ENCODE assay signal across 23 mouse cellular contexts in genomic region chr7:119852494-119852893, GRCm38 (mm10). TPM values are rescaled to one million over a fixed set of nuclear protein-coding genes. Genes with fewer than 3 reads are reported as not detected.
A peak's percentile ranks its signal among the peaks of the same experiment; 100 is the strongest.
DNase-seq lines count a peak whose midpoint lies in the region; ATAC-seq and TF ChIP-seq lines count a peak whose summit lies in the region.
"Had no signal": no experiment of that assay in that cellular context is flagged by ENCODE, and none has a peak within 500 bp of the region (broad histone marks: within the 10 kb centered on the region; RNA-seq: fewer than 3 reads in every experiment).

No protein-coding gene starts in this region.

- H3ac ChIP-seq in C2C12 (ENCODE audit: control insufficient read depth, insufficient read length, low read depth) = no peak overlapping the region
- H3ac ChIP-seq in myocyte (ENCODE audit: control insufficient read depth, insufficient read length) = no peak overlapping the region

- DNase-seq in kidney, adult 2 months = no peak
- DNase-seq in kidney, adult 9 months = no peak
- no peak for DNase-seq in hindbrain, embryonic 11.5 days (ENCODE audit: low spot score)
- DNase-seq: adrenal gland, adult 8-10 months; adrenal gland, postnatal 14 days; adrenal gland, postnatal 36 days; cerebellum, adult 11-12 months; cerebellum, adult 2 months; cerebellum, adult 9-10 months; cerebellum, postnatal 10 days; cerebellum, postnatal 25 days; forebrain, postnatal 0 days had no signal

- H3K79me2 ChIP-seq in C2C12 (ENCODE audit: control insufficient read depth, insufficient read depth) (no peaks in the 10 kb centered on the region), myocyte (ENCODE audit: control insufficient read depth, insufficient read depth) (no peaks in the 10 kb centered on the region)

- peaks cover 12% of the 10 kb centered on the region; the same call in 1 of the 2 replicates for H3K4me1 ChIP-seq in kidney, adult 2 months (ENCODE audit: control insufficient read depth, insufficient read depth, low read length)
- no peaks in the 10 kb centered on the region for H3K4me1 ChIP-seq in hindbrain, embryonic 11.5 days (replicated peaks; ENCODE audit: control insufficient read depth, insufficient read depth, low read length)
- H3K4me1 ChIP-seq: embryonic facial prominence, embryonic 10.5 days; embryonic facial prominence, embryonic 12.5 days; forebrain, embryonic 13.5 days; forebrain, embryonic 15.5 days had no signal

- H3K9me3 ChIP-seq in hindbrain, embryonic 11.5 days (ENCODE audit: control insufficient read depth, low read length) = no peaks in the 10 kb centered on the region
- H3K9me3 ChIP-seq: embryonic facial prominence, embryonic 10.5 days; embryonic facial prominence, embryonic 12.5 days; forebrain, embryonic 13.5 days; forebrain, embryonic 15.5 days; G1E had no signal

- H3K9ac ChIP-seq in hindbrain, embryonic 11.5 days (ENCODE audit: low read depth, low read length) = no peak overlapping the region
- H3K9ac ChIP-seq: embryonic facial prominence, embryonic 12.5 days; forebrain, embryonic 13.5 days; forebrain, embryonic 15.5 days; forebrain, postnatal 0 days had no signal

- no peak for TF ChIP-seq POLR2A in kidney, adult 2 months (IDR thresholded peaks at IDR 0.05; ENCODE audit: low read depth, low read length)
- no peak for TF ChIP-seq POLR2A in myocyte (IDR thresholded peaks at IDR 0.05; ENCODE audit: insufficient read length, low read depth)

- no peak for TF ChIP-seq CTCF in kidney, adult 2 months (conservative IDR thresholded peaks at IDR 0.05; ENCODE audit: insufficient read depth, insufficient read length, low read depth, low read length)
- no peak for TF ChIP-seq CTCF in C2C12 (IDR thresholded peaks at IDR 0.05; ENCODE audit: control insufficient read depth, insufficient read depth, insufficient read length)

- H3K4me3 ChIP-seq in kidney, adult 2 months (ENCODE audit: insufficient read depth, low read depth, low read length) = no peak overlapping the region
- H3K4me3 ChIP-seq in C2C12 (ENCODE audit: insufficient read depth, poor library complexity, severe bottlenecking) (no peak overlapping the region), myocyte (no peak overlapping the region)
- H3K4me3 ChIP-seq in hindbrain, embryonic 11.5 days (ENCODE audit: low read depth, low read length) = no peak overlapping the region
- H3K4me3 ChIP-seq: embryonic facial prominence, embryonic 10.5 days; embryonic facial prominence, embryonic 12.5 days; forebrain, embryonic 13.5 days; forebrain, embryonic 15.5 days had no signal

- H3K4me2 ChIP-seq in myocyte (ENCODE audit: low read depth) = no peak overlapping the region
- no peak overlapping the region for H3K4me2 ChIP-seq in hindbrain, embryonic 11.5 days (replicated peaks; ENCODE audit: low read depth, low read length)
- H3K4me2 ChIP-seq: embryonic facial prominence, embryonic 12.5 days; forebrain, embryonic 13.5 days; forebrain, embryonic 15.5 days had no signal

- no peaks in the 10 kb centered on the region for H3K27me3 ChIP-seq in kidney, adult 2 months (replicated peaks; ENCODE audit: control insufficient read depth, insufficient read depth, low read length)
- H3K27me3 ChIP-seq in C2C12 (ENCODE audit: control insufficient read depth, insufficient read depth, insufficient read length) (no peaks in the 10 kb centered on the region), myocyte (ENCODE audit: control insufficient read depth, insufficient read depth, insufficient read length) (no peaks in the 10 kb centered on the region)
- H3K27me3 ChIP-seq in hindbrain, embryonic 11.5 days (ENCODE audit: control insufficient read depth, insufficient read depth, low read length) = no peaks in the 10 kb centered on the region
- H3K27me3 ChIP-seq: CH12.LX; embryonic facial prominence, embryonic 12.5 days; forebrain, embryonic 13.5 days; forebrain, embryonic 15.5 days; Patski had no signal

- H3K36me3 ChIP-seq in kidney, adult 2 months (ENCODE audit: control insufficient read depth, insufficient read depth, low read length) = no peaks in the 10 kb centered on the region; the same call in none of the 2 replicates
- H3K36me3 ChIP-seq in C2C12 (ENCODE audit: control insufficient read depth, insufficient read depth) (peaks cover 16% of the 10 kb centered on the region), myocyte (ENCODE audit: control insufficient read depth, insufficient read depth) (peaks cover 11% of the 10 kb centered on the region)
- H3K36me3 ChIP-seq in hindbrain, embryonic 11.5 days (ENCODE audit: control insufficient read depth, insufficient read depth, low read length) = no peaks in the 10 kb centered on the region; the same call in 1 of the 2 replicates

- H3K79me3 ChIP-seq in C2C12 (ENCODE audit: low read depth) = no peaks in the 10 kb centered on the region

- H3K27ac ChIP-seq in kidney, adult 2 months (ENCODE audit: insufficient read depth, low read depth, low read length) = peak overlapping the region; percentile 56
- H3K27ac ChIP-seq in hindbrain, embryonic 11.5 days (ENCODE audit: low read depth, low read length) = no peak overlapping the region
- H3K27ac ChIP-seq: embryonic facial prominence, embryonic 10.5 days; embryonic facial prominence, embryonic 12.5 days; forebrain, embryonic 13.5 days; forebrain, embryonic 15.5 days had no signal

- ATAC-seq in hindbrain, embryonic 11.5 days (ENCODE audit: low FRiP score) = no peak
- ATAC-seq: activated CD4-positive, CD25-positive, alpha-beta regulatory T cell, adult 4 months; CD4-positive, CD25-positive, alpha-beta regulatory T cell, adult 4 months; forebrain, embryonic 13.5 days; forebrain, embryonic 15.5 days; forebrain, postnatal 0 days; Patski had no signal

TF ChIP-seq in C2C12, 6 proteins besides CTCF, POLR2A, EP300 and RAD21:
- no peak for TF ChIP-seq USF1 (IDR thresholded peaks at IDR 0.05; ENCODE audit: low read depth)
- peak; percentile 33 for TF ChIP-seq MYOD1 (IDR thresholded peaks at IDR 0.05; ENCODE audit: control insufficient read depth, insufficient read length, low read depth)
TF ChIP-seq in C2C12: peak in this region for 1.

TF ChIP-seq in myocyte, 11 proteins besides CTCF, POLR2A, EP300 and RAD21:
- TF ChIP-seq TCF12 (IDR thresholded peaks at IDR 0.05; ENCODE audit: insufficient read depth, poor library complexity, severe bottlenecking) = peak; percentile 66
- no peak for TF ChIP-seq REST (IDR thresholded peaks at IDR 0.05; ENCODE audit: insufficient read depth, insufficient read length)
- no peak for TF ChIP-seq USF1 (IDR thresholded peaks at IDR 0.05; ENCODE audit: low read depth)
- TF ChIP-seq MYOG (IDR thresholded peaks at IDR 0.05; ENCODE audit: control insufficient read depth in 1 of 3, insufficient read depth in 1 of 3, insufficient read length in 2 of 3, low read depth in 2 of 3) = peak in 2 of 3 experiments; percentile 27 to 76
- no peak for TF ChIP-seq MAX (IDR thresholded peaks at IDR 0.05; ENCODE audit: low read depth)
- no peak for TF ChIP-seq POLR2AphosphoS2 (IDR thresholded peaks at IDR 0.05; ENCODE audit: insufficient read length, low read depth)
- no peak for TF ChIP-seq E2F4 (IDR thresholded peaks at IDR 0.05; ENCODE audit: insufficient read depth)
- TF ChIP-seq MYOD1 (IDR thresholded peaks at IDR 0.05; ENCODE audit: control insufficient read depth in 1 of 3, insufficient read length in 2 of 3, low read depth in 2 of 3) = peak in 2 of 3 experiments; percentile 75 to 87
- TF ChIP-seq CEBPB (IDR thresholded peaks at IDR 0.05; ENCODE audit: insufficient read depth, poor library complexity, severe bottlenecking) = no peak
- no peak for TF ChIP-seq SRF (IDR thresholded peaks at IDR 0.05; ENCODE audit: control insufficient read depth, insufficient read length, low read depth)
- no peak for TF ChIP-seq TCF3 (IDR thresholded peaks at IDR 0.05; ENCODE audit: insufficient read length, low read depth)

RNA-seq across cellular contexts. Expression of gene Lyrm1, which starts 43.2 kb away (rescaled TPM):
- 4.7 and 6.7 TPM in 2 replicates for polyA plus RNA-seq in kidney, adult 2 months (2012; rRNA removed)
- 2.2 TPM for polyA plus RNA-seq in C2C12 (2012; fragmentation: generic; extraction: Trizol)
- polyA plus RNA-seq in myocyte (2012; fragmentation: generic; extraction: Trizol) = 5.2 TPM
- polyA plus RNA-seq in hindbrain, embryonic 11.5 days (2014; fragmentation: Nextera tagmentation; extraction: Ambion mirVana) = 16.1 and 16.7 TPM in 2 replicates

RNA-seq across cellular contexts. Expression of gene Dcun1d3, which starts 43.6 kb away (rescaled TPM):
- polyA plus RNA-seq in kidney, adult 2 months (2012; rRNA removed) = 7.6 and 8.6 TPM in 2 replicates
- polyA plus RNA-seq in C2C12 (2012; fragmentation: generic; extraction: Trizol) (4.9 TPM), myocyte (2012; fragmentation: generic; extraction: Trizol) (8.8 TPM)
- polyA plus RNA-seq in hindbrain, embryonic 11.5 days (2014; fragmentation: Nextera tagmentation; extraction: Ambion mirVana) = 10.0 and 11.8 TPM in 2 replicates

RNA-seq across cellular contexts. Expression of gene Eri2, which starts 58.6 kb away (rescaled TPM):
- 0.90 and 1.1 TPM in 2 replicates for polyA plus RNA-seq in kidney, adult 2 months (2012; rRNA removed)
- 3.3 TPM for polyA plus RNA-seq in C2C12 (2012; fragmentation: generic; extraction: Trizol)
- polyA plus RNA-seq in myocyte (2012; fragmentation: generic; extraction: Trizol) = 1.7 TPM
- polyA plus RNA-seq in hindbrain, embryonic 11.5 days (2014; fragmentation: Nextera tagmentation; extraction: Ambion mirVana) = 33.5 and 37.3 TPM in 2 replicates

RNA-seq across cellular contexts. Expression of gene Rexo5, which starts 58.7 kb away (rescaled TPM):
- polyA plus RNA-seq in kidney, adult 2 months (2012; rRNA removed) = 2.1 and 2.2 TPM in 2 replicates
- polyA plus RNA-seq in C2C12 (2012; fragmentation: generic; extraction: Trizol) (3.5 TPM), myocyte (2012; fragmentation: generic; extraction: Trizol) (3.3 TPM)
- polyA plus RNA-seq in hindbrain, embryonic 11.5 days (2014; fragmentation: Nextera tagmentation; extraction: Ambion mirVana) = 24.0 and 27.4 TPM in 2 replicates
